Mouse (Mus musculus): Measurements from ENCODE around the gene Olfr64. TPM values are rescaled to one million over a fixed set of nuclear protein-coding genes. Genes with fewer than 3 reads are reported as not detected.

The Olfr64 gene
- not detected for polyA plus RNA-seq (2015; fragmentation: Illumina TruSeq; extraction: RNeasy Lipid Tissue Mini Kit (QIAGEN cat#74804); ENCODE audit: insufficient read depth, low read depth, low replicate concordance)

GRCm38 (mm10) chr7:103894385-103894784 is at the start of gene Olfr64:
Olfr64 (minus strand) TSS chr7:103894485.

GRCm38 (mm10) chr7:103934264-103934663 is 40.0 kb upstream of the Olfr64 start, which contains the start of gene Olfr632:
Olfr632 (plus strand) TSS chr7:103934347.

DNA sequence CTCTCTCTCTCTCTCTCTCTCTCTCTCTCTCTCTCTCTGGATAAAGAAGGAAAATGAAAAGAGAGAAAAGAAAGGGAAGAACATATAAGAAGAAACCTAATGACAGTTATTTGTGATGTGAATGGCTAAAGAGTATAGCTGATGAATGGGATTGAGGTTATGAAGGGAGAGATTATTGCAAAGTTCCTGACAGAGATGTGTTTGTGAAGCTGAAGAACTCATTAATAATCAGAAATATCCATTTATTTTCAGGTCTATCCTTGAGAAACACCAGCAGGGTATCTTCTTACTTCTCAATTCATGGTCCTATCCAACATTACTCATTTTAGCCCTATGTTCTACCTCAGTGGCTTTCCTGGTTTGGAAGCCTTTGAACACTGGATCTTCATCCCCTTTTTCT is 34.2 kb upstream of the Olfr64 start, which contains the start of gene Olfr631:
Gene Olfr631 (plus strand): TSS at position 301 of the 400 bp plus-strand sequence.

GRCm38 (mm10) chr7:103903187-103903586 is 8.9 kb upstream of the Olfr64 start, which contains the start of gene Olfr65:
Olfr65 (plus strand) TSS chr7:103903487.

DNA sequence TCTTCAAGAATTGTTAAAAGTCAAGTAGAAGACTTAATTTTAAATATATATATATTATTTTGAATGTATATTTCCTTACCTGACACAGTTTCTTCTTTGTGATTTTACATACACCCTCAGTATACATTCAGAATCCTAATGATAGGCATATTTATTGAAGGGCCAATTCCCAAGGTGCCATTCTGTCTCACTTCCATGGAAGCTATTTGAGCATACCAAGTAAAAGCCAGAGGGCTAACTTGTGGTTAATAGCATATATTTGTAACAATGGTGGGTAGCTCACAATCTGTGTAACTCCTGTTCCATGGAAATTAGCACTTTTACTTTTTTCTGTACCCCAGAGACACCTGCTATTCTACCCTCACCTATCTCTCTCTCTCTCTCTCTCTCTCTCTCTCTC is 8.1 kb downstream of the Olfr64 start, which contains the start of gene Olfr66:
Gene Olfr66 (minus strand): TSS at position 101 of the 400 bp plus-strand sequence.

GRCm38 (mm10) chr7:103853090-103853489 is 41.2 kb downstream of the Olfr64 start, which contains the start of gene Hbb-y:
Hbb-y (minus strand) TSS chr7:103853216.

GRCm38 (mm10) chr7:103843034-103843433 is 51.3 kb downstream of the Olfr64 start, which contains the start of gene Hbb-bh1:
Hbb-bh1 (minus strand) TSS chr7:103843164.

DNA sequence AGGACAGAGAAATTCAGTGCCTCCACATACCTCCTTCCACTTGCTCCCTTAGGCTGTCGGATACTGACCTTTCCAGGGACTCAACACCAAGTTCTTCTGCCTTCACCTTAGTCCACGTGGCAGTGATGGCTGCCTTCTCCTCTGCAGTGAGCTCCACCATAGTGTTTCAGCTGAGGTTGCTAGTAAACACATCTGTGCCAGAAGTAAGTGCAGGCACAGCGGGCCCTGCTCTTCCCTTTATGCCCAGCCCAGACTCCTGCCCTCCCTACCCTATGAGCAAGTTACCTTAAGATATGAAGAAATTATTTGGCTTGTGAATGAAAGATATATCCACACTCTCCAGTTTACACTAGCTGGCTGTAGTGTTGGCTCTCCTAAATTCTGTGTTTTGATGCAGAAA is 54.0 kb downstream of the Olfr64 start, which contains the start of gene Hbb-bh2:
Gene Hbb-bh2 (minus strand): TSS at position 253 of the 400 bp plus-strand sequence.

Other genes with a start within 250 kb of the Olfr64 start
- gene Olfr623, start 230.8 kb downstream of the Olfr64 start, polyA plus RNA-seq (2015; fragmentation: Illumina TruSeq; extraction: RNeasy Lipid Tissue Mini Kit (QIAGEN cat#74804); ENCODE audit: insufficient read depth, low read depth, low replicate concordance), result not detected
- gene Olfr624, start 223.3 kb downstream of the Olfr64 start, polyA plus RNA-seq (2015; fragmentation: Illumina TruSeq; extraction: RNeasy Lipid Tissue Mini Kit (QIAGEN cat#74804); ENCODE audit: insufficient read depth, low read depth, low replicate concordance), result not detected
- not detected for gene Olfr625-ps1, start 211.8 kb downstream of the Olfr64 start, polyA plus RNA-seq (2015; fragmentation: Illumina TruSeq; extraction: RNeasy Lipid Tissue Mini Kit (QIAGEN cat#74804); ENCODE audit: insufficient read depth, low read depth, low replicate concordance)
- not detected for gene Olfr243, start 179.8 kb downstream of the Olfr64 start, polyA plus RNA-seq (2015; fragmentation: Illumina TruSeq; extraction: RNeasy Lipid Tissue Mini Kit (QIAGEN cat#74804); ENCODE audit: insufficient read depth, low read depth, low replicate concordance)
- gene Olfr628, start 164.1 kb downstream of the Olfr64 start, polyA plus RNA-seq (2015; fragmentation: Illumina TruSeq; extraction: RNeasy Lipid Tissue Mini Kit (QIAGEN cat#74804); ENCODE audit: insufficient read depth, low read depth, low replicate concordance), result not detected
- gene Olfr629, start 149.5 kb downstream of the Olfr64 start, polyA plus RNA-seq (2015; fragmentation: Illumina TruSeq; extraction: RNeasy Lipid Tissue Mini Kit (QIAGEN cat#74804); ENCODE audit: insufficient read depth, low read depth, low replicate concordance), result not detected
- not detected for gene Olfr630, start 137.2 kb downstream of the Olfr64 start, polyA plus RNA-seq (2015; fragmentation: Illumina TruSeq; extraction: RNeasy Lipid Tissue Mini Kit (QIAGEN cat#74804); ENCODE audit: insufficient read depth, low read depth, low replicate concordance)
- not detected for gene Olfr69, start 122.9 kb downstream of the Olfr64 start, polyA plus RNA-seq (2015; fragmentation: Illumina TruSeq; extraction: RNeasy Lipid Tissue Mini Kit (QIAGEN cat#74804); ENCODE audit: insufficient read depth, low read depth, low replicate concordance)
- not detected for gene Olfr68, start 114.8 kb downstream of the Olfr64 start, polyA plus RNA-seq (2015; fragmentation: Illumina TruSeq; extraction: RNeasy Lipid Tissue Mini Kit (QIAGEN cat#74804); ENCODE audit: insufficient read depth, low read depth, low replicate concordance)
- gene Olfr67, start 102.7 kb downstream of the Olfr64 start, polyA plus RNA-seq (2015; fragmentation: Illumina TruSeq; extraction: RNeasy Lipid Tissue Mini Kit (QIAGEN cat#74804); ENCODE audit: insufficient read depth, low read depth, low replicate concordance), result not detected
- 331 TPM for gene Hbb-bt, start 80.5 kb downstream of the Olfr64 start, polyA plus RNA-seq (2015; fragmentation: Illumina TruSeq; extraction: RNeasy Lipid Tissue Mini Kit (QIAGEN cat#74804); ENCODE audit: insufficient read depth, low read depth, low replicate concordance)
- gene Hbb-bs, start 66.4 kb downstream of the Olfr64 start, polyA plus RNA-seq (2015; fragmentation: Illumina TruSeq; extraction: RNeasy Lipid Tissue Mini Kit (QIAGEN cat#74804); ENCODE audit: insufficient read depth, low read depth, low replicate concordance), result 2,689 TPM
- not detected for gene Hbb-bh2, start 54.0 kb downstream of the Olfr64 start, polyA plus RNA-seq (2015; fragmentation: Illumina TruSeq; extraction: RNeasy Lipid Tissue Mini Kit (QIAGEN cat#74804); ENCODE audit: insufficient read depth, low read depth, low replicate concordance)
- gene Hbb-bh1, start 51.3 kb downstream of the Olfr64 start, polyA plus RNA-seq (2015; fragmentation: Illumina TruSeq; extraction: RNeasy Lipid Tissue Mini Kit (QIAGEN cat#74804); ENCODE audit: insufficient read depth, low read depth, low replicate concordance), result not detected
- not detected for gene Hbb-y, start 41.3 kb downstream of the Olfr64 start, polyA plus RNA-seq (2015; fragmentation: Illumina TruSeq; extraction: RNeasy Lipid Tissue Mini Kit (QIAGEN cat#74804); ENCODE audit: insufficient read depth, low read depth, low replicate concordance)
- gene Olfr66, start 8.2 kb downstream of the Olfr64 start, polyA plus RNA-seq (2015; fragmentation: Illumina TruSeq; extraction: RNeasy Lipid Tissue Mini Kit (QIAGEN cat#74804); ENCODE audit: insufficient read depth, low read depth, low replicate concordance), result not detected
- not detected for gene Olfr65, start 9.0 kb upstream of the Olfr64 start, polyA plus RNA-seq (2015; fragmentation: Illumina TruSeq; extraction: RNeasy Lipid Tissue Mini Kit (QIAGEN cat#74804); ENCODE audit: insufficient read depth, low read depth, low replicate concordance)
- not detected for gene Olfr631, start 34.3 kb upstream of the Olfr64 start, polyA plus RNA-seq (2015; fragmentation: Illumina TruSeq; extraction: RNeasy Lipid Tissue Mini Kit (QIAGEN cat#74804); ENCODE audit: insufficient read depth, low read depth, low replicate concordance)
- gene Olfr632, start 39.9 kb upstream of the Olfr64 start, polyA plus RNA-seq (2015; fragmentation: Illumina TruSeq; extraction: RNeasy Lipid Tissue Mini Kit (QIAGEN cat#74804); ENCODE audit: insufficient read depth, low read depth, low replicate concordance), result not detected
- gene Olfr633, start 50.0 kb upstream of the Olfr64 start, polyA plus RNA-seq (2015; fragmentation: Illumina TruSeq; extraction: RNeasy Lipid Tissue Mini Kit (QIAGEN cat#74804); ENCODE audit: insufficient read depth, low read depth, low replicate concordance), result not detected
- gene Olfr635, start 76.7 kb upstream of the Olfr64 start, polyA plus RNA-seq (2015; fragmentation: Illumina TruSeq; extraction: RNeasy Lipid Tissue Mini Kit (QIAGEN cat#74804); ENCODE audit: insufficient read depth, low read depth, low replicate concordance), result not detected
- gene Olfr638, start 104.3 kb upstream of the Olfr64 start, polyA plus RNA-seq (2015; fragmentation: Illumina TruSeq; extraction: RNeasy Lipid Tissue Mini Kit (QIAGEN cat#74804); ENCODE audit: insufficient read depth, low read depth, low replicate concordance), result not detected
- gene Olfr639, start 122.8 kb upstream of the Olfr64 start, polyA plus RNA-seq (2015; fragmentation: Illumina TruSeq; extraction: RNeasy Lipid Tissue Mini Kit (QIAGEN cat#74804); ENCODE audit: insufficient read depth, low read depth, low replicate concordance), result not detected
- gene Olfr640, start 131.1 kb upstream of the Olfr64 start, polyA plus RNA-seq (2015; fragmentation: Illumina TruSeq; extraction: RNeasy Lipid Tissue Mini Kit (QIAGEN cat#74804); ENCODE audit: insufficient read depth, low read depth, low replicate concordance), result not detected
- gene Olfr641, start 141.0 kb upstream of the Olfr64 start, polyA plus RNA-seq (2015; fragmentation: Illumina TruSeq; extraction: RNeasy Lipid Tissue Mini Kit (QIAGEN cat#74804); ENCODE audit: insufficient read depth, low read depth, low replicate concordance), result not detected
- gene Olfr642, start 158.2 kb upstream of the Olfr64 start, polyA plus RNA-seq (2015; fragmentation: Illumina TruSeq; extraction: RNeasy Lipid Tissue Mini Kit (QIAGEN cat#74804); ENCODE audit: insufficient read depth, low read depth, low replicate concordance), result not detected
- not detected for gene 4930516K23Rik, start 167.0 kb upstream of the Olfr64 start, polyA plus RNA-seq (2015; fragmentation: Illumina TruSeq; extraction: RNeasy Lipid Tissue Mini Kit (QIAGEN cat#74804); ENCODE audit: insufficient read depth, low read depth, low replicate concordance)
- gene Olfr644, start 177.4 kb upstream of the Olfr64 start, polyA plus RNA-seq (2015; fragmentation: Illumina TruSeq; extraction: RNeasy Lipid Tissue Mini Kit (QIAGEN cat#74804); ENCODE audit: insufficient read depth, low read depth, low replicate concordance), result not detected
- not detected for gene Olfr645, start 191.0 kb upstream of the Olfr64 start, polyA plus RNA-seq (2015; fragmentation: Illumina TruSeq; extraction: RNeasy Lipid Tissue Mini Kit (QIAGEN cat#74804); ENCODE audit: insufficient read depth, low read depth, low replicate concordance)
- gene Olfr646, start 210.4 kb upstream of the Olfr64 start, polyA plus RNA-seq (2015; fragmentation: Illumina TruSeq; extraction: RNeasy Lipid Tissue Mini Kit (QIAGEN cat#74804); ENCODE audit: insufficient read depth, low read depth, low replicate concordance), result not detected
- not detected for gene Ubqln5, start 235.3 kb upstream of the Olfr64 start, polyA plus RNA-seq (2015; fragmentation: Illumina TruSeq; extraction: RNeasy Lipid Tissue Mini Kit (QIAGEN cat#74804); ENCODE audit: insufficient read depth, low read depth, low replicate concordance)
- not detected for gene Olfr643, start 242.9 kb upstream of the Olfr64 start, polyA plus RNA-seq (2015; fragmentation: Illumina TruSeq; extraction: RNeasy Lipid Tissue Mini Kit (QIAGEN cat#74804); ENCODE audit: insufficient read depth, low read depth, low replicate concordance)
- gene Ubqln3, start 248.8 kb upstream of the Olfr64 start, polyA plus RNA-seq (2015; fragmentation: Illumina TruSeq; extraction: RNeasy Lipid Tissue Mini Kit (QIAGEN cat#74804); ENCODE audit: insufficient read depth, low read depth, low replicate concordance), result not detected